Mouse (Mus musculus): ENCODE measurements around the gene Map2k1.
"Not testable (repeated sequence)": the region's sequence is repeated elsewhere in the genome, so short reads cannot be mapped to it uniquely, and the experiment has no call there.

The Map2k1 gene

DNA sequence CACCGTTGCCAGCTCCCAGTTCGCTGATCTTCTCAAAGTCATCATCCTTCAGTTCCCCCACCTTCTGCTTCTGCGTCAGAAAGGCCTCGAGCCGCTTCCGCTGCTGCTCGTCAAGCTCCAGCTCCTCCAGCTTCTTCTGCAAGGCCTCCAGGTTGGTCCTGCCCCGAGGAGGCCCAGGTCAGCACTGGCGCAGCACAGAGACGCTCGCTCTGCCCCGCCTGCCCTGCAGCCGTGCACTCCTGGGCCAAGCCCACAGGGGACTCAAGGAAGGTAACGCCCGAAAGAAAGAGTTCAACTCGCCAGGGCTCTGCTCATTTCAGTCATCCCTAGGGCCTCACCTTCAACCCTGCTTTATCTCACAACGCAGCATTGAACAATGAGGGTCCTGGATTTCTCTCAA lies 39.0 kb downstream of the Map2k1 start:
- Histone ChIP-seq H3K36me3 (ENCODE audit: insufficient read depth, low read length) (peaks cover 76% of the 10 kb centered on the region), H3K4me1 (replicated peaks; ENCODE audit: low read depth, low read length) (peaks cover 61% of the 10 kb centered on the region), H3K27me3 (ENCODE audit: insufficient read depth, low read length) (no peaks in the 10 kb centered on the region), H3K4me3 (replicated peaks; ENCODE audit: low read length) (peak overlapping the region; percentile 32; the same call in 1 of the 2 replicates), H3K9me3 (ENCODE audit: low read length) (no peaks in the 10 kb centered on the region)
- TF ChIP-seq NANOG (IDR thresholded peaks at IDR 0.05; ENCODE audit: borderline replicate concordance, low read length), result no peak
- TF ChIP-seq POU5F1 (IDR thresholded peaks at IDR 0.05; ENCODE audit: borderline replicate concordance, low read length), result no peak
- no peak for TF ChIP-seq CTCF (conservative IDR thresholded peaks at IDR 0.05; ENCODE audit: low read length)

DNA sequence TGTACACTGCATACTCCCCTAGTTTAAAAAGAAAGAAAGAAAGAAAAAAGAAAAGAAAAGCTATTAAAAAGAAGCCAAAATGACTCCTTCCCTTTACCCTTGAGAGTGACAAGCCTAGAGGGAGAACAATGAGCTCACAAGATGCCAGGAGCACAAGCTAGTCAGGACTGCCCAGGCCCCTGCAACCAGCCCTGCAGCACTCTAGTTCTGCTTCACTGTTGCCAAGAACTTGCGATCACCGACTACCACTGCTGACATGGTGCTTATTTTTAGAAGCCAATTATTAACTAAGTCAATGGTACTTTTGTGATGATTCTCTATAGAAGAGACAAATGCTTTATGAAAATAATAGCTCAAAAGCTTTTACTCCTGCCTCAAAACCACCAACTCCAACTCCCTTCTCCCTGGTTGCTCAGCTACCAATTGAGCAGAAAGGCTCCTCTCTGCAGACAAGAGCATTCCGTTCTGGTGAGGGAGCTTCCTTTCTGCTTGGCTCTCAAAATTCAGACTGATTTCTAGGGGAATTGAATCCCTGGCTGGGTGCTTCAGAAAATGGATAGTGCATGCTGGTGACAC lies 45.8 kb downstream of the Map2k1 start:
- no peak overlapping the region for H3K4me3 ChIP-seq (replicated peaks; ENCODE audit: low read length)

DNA sequence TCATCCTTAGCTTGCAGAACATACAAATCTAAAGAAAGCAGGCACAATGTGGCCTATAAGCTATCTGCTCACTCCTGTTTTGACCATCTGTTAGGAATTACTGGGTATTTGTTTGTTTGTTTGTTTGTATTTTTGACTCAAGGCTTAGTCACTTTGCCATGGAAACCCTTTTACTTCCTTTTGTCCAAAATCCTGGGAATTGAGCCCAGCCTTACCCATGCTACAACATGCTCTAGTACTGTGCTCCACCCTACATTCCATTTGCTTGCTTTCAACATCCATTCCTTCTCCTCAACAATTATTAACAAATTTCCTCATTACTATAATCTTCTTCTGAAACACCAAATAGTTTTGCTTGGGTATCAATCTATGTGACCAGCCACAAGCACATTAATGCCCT lies 50.6 kb downstream of the Map2k1 start:
- Histone ChIP-seq H3K4me1 (replicated peaks; ENCODE audit: low read depth, low read length) (peaks cover 82% of the 10 kb centered on the region), H3K27me3 (ENCODE audit: insufficient read depth, low read length) (no peaks in the 10 kb centered on the region)

More for the DNA sequence above, 45.8 kb downstream of the Map2k1 start:
- no peaks in the 10 kb centered on the region for H3K27me3 ChIP-seq (ENCODE audit: insufficient read depth, low read length)
- H3K36me3 ChIP-seq (ENCODE audit: insufficient read depth, low read length), result peaks cover 97% of the 10 kb centered on the region
- TF ChIP-seq POU5F1 (IDR thresholded peaks at IDR 0.05; ENCODE audit: borderline replicate concordance, low read length) (no peak), NANOG (IDR thresholded peaks at IDR 0.05; ENCODE audit: borderline replicate concordance, low read length) (no peak), CTCF (conservative IDR thresholded peaks at IDR 0.05; ENCODE audit: low read length) (no peak)
- no peaks in the 10 kb centered on the region for H3K9me3 ChIP-seq (ENCODE audit: low read length)
- H3K4me1 ChIP-seq (replicated peaks; ENCODE audit: low read depth, low read length), result peaks cover 38% of the 10 kb centered on the region

DNA sequence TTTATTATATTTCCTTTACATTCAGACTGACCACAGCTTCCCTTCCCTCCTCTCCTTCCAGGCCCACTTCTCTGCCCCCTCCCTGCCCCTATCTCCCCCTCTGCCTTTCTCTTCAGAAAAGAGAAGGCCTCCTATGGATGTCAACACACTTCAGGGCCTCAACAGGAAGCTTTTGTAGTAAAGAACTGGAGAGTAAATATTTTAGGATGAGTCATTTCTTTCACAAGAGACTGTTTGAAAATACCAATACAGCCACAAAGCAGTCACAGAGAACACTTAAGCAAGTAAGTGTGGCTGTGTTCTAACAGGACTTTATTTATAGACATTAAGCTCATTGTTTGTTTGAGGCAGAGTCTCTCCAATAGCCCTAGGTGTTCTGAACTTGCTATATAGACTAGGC lies 51.1 kb downstream of the Map2k1 start:
- H3K4me1 ChIP-seq (replicated peaks; ENCODE audit: low read depth, low read length), result peaks cover 87% of the 10 kb centered on the region
- TF ChIP-seq CTCF (conservative IDR thresholded peaks at IDR 0.05; ENCODE audit: low read length) (no peak), NANOG (IDR thresholded peaks at IDR 0.05; ENCODE audit: borderline replicate concordance, low read length) (no peak), POU5F1 (IDR thresholded peaks at IDR 0.05; ENCODE audit: borderline replicate concordance, low read length) (no peak)
- no peaks in the 10 kb centered on the region for H3K27me3 ChIP-seq (ENCODE audit: insufficient read depth, low read length)
- no peaks in the 10 kb centered on the region for H3K9me3 ChIP-seq (ENCODE audit: low read length)
- H3K36me3 ChIP-seq (ENCODE audit: insufficient read depth, low read length), result peaks cover 74% of the 10 kb centered on the region
- H3K4me3 ChIP-seq (replicated peaks; ENCODE audit: low read length), result no peak overlapping the region

More for the DNA sequence above, 50.6 kb downstream of the Map2k1 start:
- Histone ChIP-seq H3K4me3 (replicated peaks; ENCODE audit: low read length) (no peak overlapping the region), H3K36me3 (ENCODE audit: insufficient read depth, low read length) (peaks cover 74% of the 10 kb centered on the region), H3K9me3 (ENCODE audit: low read length) (no peaks in the 10 kb centered on the region)
- TF ChIP-seq NANOG (IDR thresholded peaks at IDR 0.05; ENCODE audit: borderline replicate concordance, low read length) (no peak), POU5F1 (IDR thresholded peaks at IDR 0.05; ENCODE audit: borderline replicate concordance, low read length) (no peak), CTCF (conservative IDR thresholded peaks at IDR 0.05; ENCODE audit: low read length) (no peak)

DNA sequence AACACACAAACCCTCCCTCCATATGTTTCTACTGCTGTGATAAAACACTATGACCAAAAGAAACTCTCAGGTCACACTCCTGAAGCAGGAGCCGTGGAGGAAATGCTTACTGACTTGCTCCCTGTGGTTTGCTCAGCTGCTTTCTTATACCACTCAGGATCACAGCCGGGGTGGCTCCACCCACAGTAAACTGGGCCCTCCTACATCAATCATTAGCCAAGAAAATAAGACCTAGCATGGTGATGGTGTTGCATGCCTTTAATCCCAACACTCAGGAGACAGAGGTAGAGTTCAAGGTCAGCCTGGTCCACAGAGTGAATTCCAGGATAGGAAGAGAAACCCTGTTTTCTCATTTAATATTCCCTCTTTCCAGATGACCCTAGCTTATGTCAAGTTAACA lies 53.5 kb downstream of the Map2k1 start:
- Histone ChIP-seq H3K36me3 (ENCODE audit: insufficient read depth, low read length) (peaks cover 72% of the 10 kb centered on the region), H3K4me1 (replicated peaks; ENCODE audit: low read depth, low read length) (peaks cover 94% of the 10 kb centered on the region), H3K27me3 (ENCODE audit: insufficient read depth, low read length) (no peaks in the 10 kb centered on the region), H3K4me3 (replicated peaks; ENCODE audit: low read length) (peak overlapping the region; percentile 29; the same call in 1 of the 2 replicates), H3K9me3 (ENCODE audit: low read length) (no peaks in the 10 kb centered on the region)
- no peak for TF ChIP-seq NANOG (IDR thresholded peaks at IDR 0.05; ENCODE audit: borderline replicate concordance, low read length)
- no peak for TF ChIP-seq POU5F1 (IDR thresholded peaks at IDR 0.05; ENCODE audit: borderline replicate concordance, low read length)

DNA sequence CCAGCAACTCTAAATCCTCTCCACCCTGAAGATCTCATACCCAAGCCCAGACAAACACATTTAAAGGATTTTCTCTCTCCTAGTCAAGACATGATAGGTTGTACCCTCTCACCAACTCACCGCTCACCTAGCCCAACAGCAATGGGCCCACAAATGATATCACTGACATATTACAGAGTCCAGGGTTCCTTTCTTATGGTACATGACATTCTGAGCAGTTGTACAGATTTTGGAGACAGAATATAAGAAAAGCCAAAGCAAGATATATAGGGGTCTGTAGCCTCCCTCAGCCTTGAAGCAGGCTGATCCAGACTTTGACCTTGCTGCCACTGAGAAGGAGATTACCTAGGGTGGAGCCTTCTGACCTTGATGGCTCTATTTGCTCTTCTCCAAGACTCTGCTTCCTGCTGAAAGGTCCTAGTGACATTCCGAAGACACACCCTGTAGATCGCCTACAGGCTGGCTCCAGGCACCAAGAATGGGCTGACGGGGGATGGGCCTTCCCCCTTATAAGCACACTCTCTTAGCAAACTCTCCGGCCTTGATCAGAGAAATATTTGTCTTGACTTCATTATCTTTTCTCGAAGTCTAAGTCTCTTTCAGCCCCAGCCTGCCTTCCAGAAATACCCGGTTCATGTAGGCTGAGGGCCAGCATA lies 54.5 kb downstream of the Map2k1 start:
- TF ChIP-seq NANOG (IDR thresholded peaks at IDR 0.05; ENCODE audit: borderline replicate concordance, low read length), result peak; percentile 42; the same call in 1 of the 2 replicates

DNA sequence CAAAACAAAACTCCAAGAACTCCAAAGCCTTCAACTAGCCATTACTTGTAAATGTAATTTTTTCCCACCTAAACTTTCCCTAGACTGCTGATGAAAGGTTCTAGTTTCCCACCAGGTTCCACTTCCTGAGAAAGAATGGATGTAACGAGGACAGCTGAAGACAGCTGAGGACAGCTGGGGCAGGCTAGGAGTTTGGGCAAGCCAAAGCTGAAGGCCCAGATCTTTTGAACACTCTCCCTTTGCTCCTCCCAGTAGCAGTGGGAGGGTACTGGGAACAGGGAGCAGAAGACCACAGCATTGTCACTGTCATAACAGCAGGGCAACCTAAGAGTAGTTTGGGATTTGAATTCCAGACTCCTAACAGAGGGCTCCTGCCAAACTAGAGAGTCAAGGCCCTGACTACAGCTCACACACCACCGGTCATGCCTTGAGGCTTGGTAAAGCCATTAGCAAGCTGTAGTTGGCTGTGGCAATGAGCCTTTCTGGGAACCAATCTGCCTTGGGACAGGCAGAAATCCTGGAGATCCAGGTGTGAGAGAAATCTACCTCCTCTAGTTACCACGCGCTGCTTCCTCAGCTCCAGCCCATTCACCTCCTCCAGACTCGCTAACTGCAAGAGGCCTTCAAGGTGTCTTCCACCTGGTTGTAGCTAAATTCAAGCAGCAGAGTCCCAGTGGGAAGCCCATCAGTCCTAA lies 55.2 kb downstream of the Map2k1 start:
- peak overlapping the region; percentile 43 for H3K4me3 ChIP-seq (replicated peaks; ENCODE audit: low read length)
- TF ChIP-seq NANOG (IDR thresholded peaks at IDR 0.05; ENCODE audit: borderline replicate concordance, low read length) (no peak), POU5F1 (IDR thresholded peaks at IDR 0.05; ENCODE audit: borderline replicate concordance, low read length) (no peak), CTCF (conservative IDR thresholded peaks at IDR 0.05; ENCODE audit: low read length) (no peak)
- H3K4me1 ChIP-seq (replicated peaks; ENCODE audit: low read depth, low read length), result peaks cover 87% of the 10 kb centered on the region
- peaks cover 73% of the 10 kb centered on the region for H3K36me3 ChIP-seq (ENCODE audit: insufficient read depth, low read length)
- H3K27me3 ChIP-seq (ENCODE audit: insufficient read depth, low read length), result no peaks in the 10 kb centered on the region
- no peaks in the 10 kb centered on the region for H3K9me3 ChIP-seq (ENCODE audit: low read length)

More for the DNA sequence above, 54.5 kb downstream of the Map2k1 start:
- H3K27me3 ChIP-seq (ENCODE audit: insufficient read depth, low read length); H3K9me3 ChIP-seq (ENCODE audit: low read length): not testable (repeated sequence)
- Histone ChIP-seq H3K36me3 (ENCODE audit: insufficient read depth, low read length) (peaks cover 73% of the 10 kb centered on the region), H3K4me3 (replicated peaks; ENCODE audit: low read length) (peak overlapping the region; percentile 43), H3K4me1 (replicated peaks; ENCODE audit: low read depth, low read length) (peaks cover 92% of the 10 kb centered on the region)

DNA sequence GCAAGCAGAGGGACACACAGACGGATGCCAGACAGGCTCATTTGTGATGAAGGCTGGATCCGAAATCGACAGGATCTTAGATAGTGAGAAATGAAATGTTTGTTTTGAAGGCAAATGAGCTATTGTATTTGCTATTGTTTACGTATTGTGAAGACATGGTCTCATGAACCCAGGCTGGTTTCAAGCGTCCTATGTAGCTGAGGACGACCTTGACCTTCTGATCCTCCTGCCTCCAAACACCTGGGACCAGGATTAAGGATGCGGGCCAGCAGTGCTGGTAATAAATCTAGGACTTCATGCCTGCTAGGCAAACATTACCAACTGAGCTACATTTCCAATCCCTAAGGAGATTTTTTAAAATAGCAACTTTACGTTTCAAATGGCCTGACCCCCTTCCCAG lies 55.9 kb downstream of the Map2k1 start:
- TF ChIP-seq POU5F1 (IDR thresholded peaks at IDR 0.05; ENCODE audit: borderline replicate concordance, low read length) (no peak), NANOG (IDR thresholded peaks at IDR 0.05; ENCODE audit: borderline replicate concordance, low read length) (no peak), CTCF (conservative IDR thresholded peaks at IDR 0.05; ENCODE audit: low read length) (no peak)
- no peaks in the 10 kb centered on the region for H3K27me3 ChIP-seq (ENCODE audit: insufficient read depth, low read length)
- H3K4me1 ChIP-seq (replicated peaks; ENCODE audit: low read depth, low read length), result peaks cover 80% of the 10 kb centered on the region
- peak overlapping the region; percentile 43 for H3K4me3 ChIP-seq (replicated peaks; ENCODE audit: low read length)
- H3K9me3 ChIP-seq (ENCODE audit: low read length), result no peaks in the 10 kb centered on the region
- peaks cover 73% of the 10 kb centered on the region for H3K36me3 ChIP-seq (ENCODE audit: insufficient read depth, low read length)

Data from E14TG2a.4 (cell line).